Mouse (Mus musculus): ENCODE measurements around the gene Lrmda. TPM values are rescaled to one million over a fixed set of nuclear protein-coding genes. Genes with fewer than 3 reads are reported as not detected.

Gene Lrmda
- polyA plus RNA-seq, 1 experiment, result not detected

DNA sequence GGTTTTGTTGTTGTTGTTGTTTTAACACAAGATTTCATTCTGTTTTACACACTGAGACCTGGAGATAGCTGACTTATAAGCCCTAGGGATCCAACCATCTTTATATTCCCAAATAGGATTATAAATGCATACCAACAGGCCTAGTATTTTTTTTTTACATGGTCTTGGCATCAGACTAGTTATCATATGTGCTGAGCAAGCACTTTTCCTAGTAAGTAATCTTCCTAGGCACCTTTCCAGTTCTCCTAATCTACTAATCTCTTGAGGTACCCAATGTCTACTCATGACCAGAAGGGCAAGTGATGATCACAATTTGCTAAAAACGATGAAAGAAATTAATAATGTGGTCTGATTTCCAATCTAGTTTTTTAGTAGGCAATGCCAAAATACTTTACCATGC, 909.2 kb downstream of the Lrmda start:
- no peak for TF ChIP-seq CTCF (IDR thresholded peaks at IDR 0.05; ENCODE audit: extremely low read depth, insufficient read length, insufficient replicate concordance, low read depth, low read length)
- no peak for TF ChIP-seq POLR2A (IDR thresholded peaks at IDR 0.05; ENCODE audit: low read depth, low read length)
- Histone ChIP-seq H3K36me3 (ENCODE audit: control insufficient read depth, insufficient read depth, low read length) (no peaks in the 10 kb centered on the region), H3K27ac (ENCODE audit: insufficient read depth, low read depth, low read length) (no peak overlapping the region), H3K27me3 (ENCODE audit: control insufficient read depth, insufficient read depth, low read length) (no peaks in the 10 kb centered on the region), H3K4me3 (ENCODE audit: low read depth, low read length) (no peak overlapping the region), H3K4me1 (ENCODE audit: control insufficient read depth, insufficient read depth, insufficient read length, low read length) (no peaks in the 10 kb centered on the region)
- 86% methylated on average over 1 of the region's 1 CpGs for WGBS

DNA sequence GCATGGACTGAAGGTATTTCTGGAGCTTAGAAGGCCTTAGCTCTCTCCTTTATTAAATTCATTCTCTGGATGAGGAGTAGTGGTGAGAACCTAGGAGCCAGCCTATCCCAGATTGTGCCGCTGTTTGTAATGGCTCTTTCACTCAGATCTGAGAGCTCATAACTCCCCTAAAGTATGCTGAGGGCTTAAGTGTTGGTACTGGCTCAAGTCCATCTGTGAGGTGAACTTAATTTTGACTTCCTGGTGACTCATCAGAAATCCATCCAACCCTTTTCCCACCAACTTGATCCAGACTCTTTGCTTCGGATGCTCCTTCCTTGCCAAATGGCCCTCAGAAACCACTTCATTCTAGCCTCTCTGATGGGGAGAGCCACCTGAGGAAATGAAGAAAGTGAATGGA, 910.1 kb downstream of the Lrmda start:
- TF ChIP-seq CTCF (IDR thresholded peaks at IDR 0.05; ENCODE audit: extremely low read depth, insufficient read length, insufficient replicate concordance, low read depth, low read length) (no peak), POLR2A (IDR thresholded peaks at IDR 0.05; ENCODE audit: low read depth, low read length) (no peak)
- H3K4me3 ChIP-seq (ENCODE audit: low read depth, low read length), result no peak overlapping the region
- 75% methylated on average over 2 of the region's 2 CpGs for WGBS
- H3K27me3 ChIP-seq (ENCODE audit: control insufficient read depth, insufficient read depth, low read length), result no peaks in the 10 kb centered on the region
- no peak overlapping the region for H3K27ac ChIP-seq (ENCODE audit: insufficient read depth, low read depth, low read length)
- no peaks in the 10 kb centered on the region for H3K36me3 ChIP-seq (ENCODE audit: control insufficient read depth, insufficient read depth, low read length)
- H3K4me1 ChIP-seq (ENCODE audit: control insufficient read depth, insufficient read depth, insufficient read length, low read length), result no peaks in the 10 kb centered on the region

DNA sequence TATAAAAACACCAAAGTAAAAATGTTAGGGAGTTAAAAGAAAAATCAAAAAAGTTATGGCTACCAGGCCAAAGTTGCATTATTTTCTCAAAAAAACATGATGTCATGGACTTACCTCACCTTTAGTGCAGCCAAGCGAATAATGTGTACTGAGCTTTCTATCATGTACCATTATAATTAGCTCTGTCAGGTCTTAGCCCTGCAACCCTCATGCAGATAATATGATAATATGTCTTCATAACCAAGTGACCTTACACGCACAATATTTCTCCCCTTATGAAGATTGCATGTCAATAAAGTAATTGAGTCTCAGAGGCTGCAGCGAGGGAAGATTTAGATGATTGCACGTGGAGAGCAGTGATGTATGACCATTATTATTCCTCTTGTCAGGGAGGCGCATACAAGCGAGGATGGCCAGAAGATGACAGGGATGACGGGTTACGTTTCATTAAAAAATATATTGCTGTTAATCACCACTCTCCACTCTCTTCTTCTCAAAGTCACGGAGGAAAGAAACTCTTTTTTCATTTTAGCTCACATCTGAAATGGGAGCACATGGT, 911.1 kb downstream of the Lrmda start:
- 73% methylated on average over 9 of the region's 9 CpGs for WGBS
- Histone ChIP-seq H3K27ac (ENCODE audit: insufficient read depth, low read depth, low read length) (no peak overlapping the region), H3K4me3 (ENCODE audit: low read depth, low read length) (no peak overlapping the region), H3K27me3 (ENCODE audit: control insufficient read depth, insufficient read depth, low read length) (no peaks in the 10 kb centered on the region), H3K36me3 (ENCODE audit: control insufficient read depth, insufficient read depth, low read length) (no peaks in the 10 kb centered on the region), H3K4me1 (ENCODE audit: control insufficient read depth, insufficient read depth, insufficient read length, low read length) (no peaks in the 10 kb centered on the region)
- TF ChIP-seq POLR2A (IDR thresholded peaks at IDR 0.05; ENCODE audit: low read depth, low read length) (no peak), CTCF (IDR thresholded peaks at IDR 0.05; ENCODE audit: extremely low read depth, insufficient read length, insufficient replicate concordance, low read depth, low read length) (no peak)

DNA sequence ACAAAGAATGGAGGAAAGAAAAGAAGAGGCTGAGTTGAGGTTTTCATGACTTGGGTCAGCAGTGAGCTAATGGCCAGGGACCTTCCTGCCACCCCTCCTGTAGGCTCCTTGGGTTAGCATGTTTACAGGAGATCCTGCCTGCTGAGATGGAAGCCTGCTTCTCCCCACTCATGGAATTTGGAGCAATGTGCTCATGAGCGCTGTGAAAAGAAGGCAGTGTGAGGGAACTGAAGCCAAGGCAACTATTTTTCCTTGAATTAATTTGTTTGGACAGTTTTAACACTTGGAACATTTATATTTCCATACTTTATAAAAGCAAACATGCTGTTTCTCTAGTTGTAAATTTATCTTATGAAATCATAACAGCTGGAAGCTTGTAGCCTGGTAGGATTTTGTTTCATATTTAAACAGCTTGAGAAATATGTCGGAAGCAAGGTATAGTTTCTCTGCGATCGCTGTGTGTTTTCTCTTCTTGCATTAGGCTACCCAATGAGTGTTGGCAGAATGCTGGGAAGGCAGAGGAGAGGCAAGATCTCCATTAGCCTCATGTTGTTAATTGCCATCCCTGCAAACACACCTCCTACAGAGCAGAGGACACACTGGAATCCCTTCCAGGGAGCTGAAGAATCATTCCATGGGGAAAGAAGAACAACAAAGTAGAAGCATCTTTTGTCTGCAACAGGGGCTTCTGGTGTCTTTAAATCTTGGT, 911.8 kb downstream of the Lrmda start:
- Histone ChIP-seq H3K27me3 (ENCODE audit: control insufficient read depth, insufficient read depth, low read length) (no peaks in the 10 kb centered on the region), H3K36me3 (ENCODE audit: control insufficient read depth, insufficient read depth, low read length) (no peaks in the 10 kb centered on the region), H3K4me1 (ENCODE audit: control insufficient read depth, insufficient read depth, insufficient read length, low read length) (no peaks in the 10 kb centered on the region), H3K27ac (ENCODE audit: insufficient read depth, low read depth, low read length) (no peak overlapping the region), H3K4me3 (ENCODE audit: low read depth, low read length) (no peak overlapping the region)
- 71% methylated on average over 4 of the region's 4 CpGs for WGBS
- TF ChIP-seq CTCF (IDR thresholded peaks at IDR 0.05; ENCODE audit: extremely low read depth, insufficient read length, insufficient replicate concordance, low read depth, low read length) (no peak), POLR2A (IDR thresholded peaks at IDR 0.05; ENCODE audit: low read depth, low read length) (no peak)

DNA sequence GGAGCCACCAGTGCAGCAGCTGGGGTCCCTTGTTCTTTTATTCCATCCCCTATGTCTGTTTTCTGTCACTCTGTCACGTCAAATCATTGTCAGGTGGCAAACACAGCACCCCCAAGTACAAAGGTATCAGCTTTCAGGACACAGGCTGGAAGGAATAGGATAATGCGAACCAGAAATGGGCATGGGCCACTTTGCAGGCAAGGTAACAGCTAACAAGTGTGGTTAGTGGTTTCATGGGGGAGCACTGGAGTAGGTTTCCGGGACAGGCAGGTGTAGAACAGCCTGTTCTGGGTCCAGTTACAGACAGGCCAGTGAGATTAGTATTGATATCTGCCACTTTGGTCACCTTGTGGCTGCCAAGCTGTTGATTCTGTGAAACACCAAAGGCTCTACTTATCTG, 917.2 kb downstream of the Lrmda start:
- no peak for TF ChIP-seq POLR2A (IDR thresholded peaks at IDR 0.05; ENCODE audit: low read depth, low read length)
- TF ChIP-seq CTCF (IDR thresholded peaks at IDR 0.05; ENCODE audit: extremely low read depth, insufficient read length, insufficient replicate concordance, low read depth, low read length), result no peak
- Histone ChIP-seq H3K4me1 (ENCODE audit: control insufficient read depth, insufficient read depth, insufficient read length, low read length) (no peaks in the 10 kb centered on the region), H3K27me3 (ENCODE audit: control insufficient read depth, insufficient read depth, low read length) (no peaks in the 10 kb centered on the region), H3K27ac (ENCODE audit: insufficient read depth, low read depth, low read length) (no peak overlapping the region), H3K36me3 (ENCODE audit: control insufficient read depth, insufficient read depth, low read length) (no peaks in the 10 kb centered on the region), H3K4me3 (ENCODE audit: low read depth, low read length) (no peak overlapping the region)
- 72% methylated on average over 3 of the region's 3 CpGs for WGBS

DNA sequence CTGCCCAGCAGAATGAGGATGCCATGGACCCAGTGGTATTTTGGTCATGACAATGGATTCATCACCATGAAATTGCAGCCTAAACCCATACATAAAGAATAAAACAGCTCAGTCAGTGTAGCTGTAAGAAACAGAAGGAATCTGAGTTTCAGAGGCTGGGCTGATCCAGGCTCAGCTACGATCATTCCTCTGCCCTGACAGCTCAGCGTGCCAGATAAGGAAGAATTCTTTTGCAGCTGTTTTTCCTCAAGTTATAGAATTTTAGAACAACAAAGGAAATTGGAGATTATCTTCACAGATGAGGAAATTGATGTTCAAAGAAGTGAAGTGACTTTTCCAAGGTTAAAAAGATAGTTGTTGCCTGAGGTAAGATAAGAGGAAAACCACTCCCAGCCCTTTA, 921.1 kb downstream of the Lrmda start:
- no peak overlapping the region for H3K27ac ChIP-seq (ENCODE audit: insufficient read depth, low read depth, low read length)
- no peak for TF ChIP-seq CTCF (IDR thresholded peaks at IDR 0.05; ENCODE audit: extremely low read depth, insufficient read length, insufficient replicate concordance, low read depth, low read length)
- no peak for TF ChIP-seq POLR2A (IDR thresholded peaks at IDR 0.05; ENCODE audit: low read depth, low read length)
- no peaks in the 10 kb centered on the region for H3K27me3 ChIP-seq (ENCODE audit: control insufficient read depth, insufficient read depth, low read length)
- WGBS, result 34% methylated on average over 2 of the region's 2 CpGs
- no peak overlapping the region for H3K4me3 ChIP-seq (ENCODE audit: low read depth, low read length)
- H3K4me1 ChIP-seq (ENCODE audit: control insufficient read depth, insufficient read depth, insufficient read length, low read length), result no peaks in the 10 kb centered on the region
- H3K36me3 ChIP-seq (ENCODE audit: control insufficient read depth, insufficient read depth, low read length), result no peaks in the 10 kb centered on the region

DNA sequence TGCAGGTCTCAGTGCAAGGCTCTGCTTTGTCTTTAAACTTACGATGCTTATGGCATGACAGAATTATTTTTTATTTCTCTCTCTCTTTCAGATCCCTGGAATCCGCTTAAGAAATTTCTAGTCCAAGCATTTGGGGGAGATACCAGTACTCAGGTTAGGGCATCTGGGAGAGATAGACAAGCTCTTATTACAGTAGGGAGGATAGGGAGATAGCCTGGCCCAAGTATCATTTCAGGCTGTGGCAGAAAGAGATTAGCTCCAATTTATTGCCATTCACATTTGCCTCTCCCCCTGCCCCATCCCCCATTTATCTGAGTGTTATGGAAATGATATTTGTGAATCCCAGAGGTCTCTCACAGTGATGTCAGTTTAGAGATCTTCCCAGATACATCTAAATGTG, 923.1 kb downstream of the Lrmda start:
- Histone ChIP-seq H3K4me1 (ENCODE audit: control insufficient read depth, insufficient read depth, insufficient read length, low read length) (no peaks in the 10 kb centered on the region), H3K4me3 (ENCODE audit: low read depth, low read length) (no peak overlapping the region), H3K36me3 (ENCODE audit: control insufficient read depth, insufficient read depth, low read length) (no peaks in the 10 kb centered on the region), H3K27me3 (ENCODE audit: control insufficient read depth, insufficient read depth, low read length) (no peaks in the 10 kb centered on the region), H3K27ac (ENCODE audit: insufficient read depth, low read depth, low read length) (no peak overlapping the region)
- 35% methylated on average over 2 of the region's 2 CpGs for WGBS
- TF ChIP-seq POLR2A (IDR thresholded peaks at IDR 0.05; ENCODE audit: low read depth, low read length), result no peak
- TF ChIP-seq CTCF (IDR thresholded peaks at IDR 0.05; ENCODE audit: extremely low read depth, insufficient read length, insufficient replicate concordance, low read depth, low read length), result no peak
